Mouse (Mus musculus): ENCODE measurements around the gene Gm17606.

- TF ChIP-seq POLR2A (IDR thresholded peaks at IDR 0.05; ENCODE audit: borderline replicate concordance, extremely low read depth, low read depth, low read length) (peak; percentile 97), CTCF (IDR thresholded peaks at IDR 0.05; ENCODE audit: insufficient read depth, low read length) (no peak)
These were observed 45.9 kb downstream of the Gm17606 start, which contains the start of gene Acin1 for GRCm38 (mm10) chr14:54686522-54687143.

Measured in lung, adult 2 months (tissue).